Mouse (Mus musculus) midbrain, embryonic 16.5 days (tissue): ENCODE measurements around the gene Adora3. TPM values are rescaled to one million over a fixed set of nuclear protein-coding genes. Genes with fewer than 3 reads are reported as not detected.
"Not testable (repeated sequence)": the region's sequence is repeated elsewhere in the genome, so short reads cannot be mapped to it uniquely, and the experiment has no call there.

Experiments used
- ATAC-seq: fragments of 200-750 bp; cut with Nextera tagmentation; 2 replicates; pipeline ENCODE4 v1.8.0; 2017; ENCODE audit warnings: moderate TSS enrichment
- H3K27ac ChIP-seq: fragments of 300-500 bp; sonication (generic); 2 replicates; pipeline ENCODE4 v1.5.1; 2014; ENCODE audit warnings: mild to moderate bottlenecking, low read length, mixed read lengths
- H3K27me3 ChIP-seq: fragments of 300-500 bp; sonication (generic); 2 replicates; pipeline ENCODE4 v1.6.1; 2014; ENCODE audit warnings: low read depth, low read length, mixed read lengths; ENCODE audit not compliant: control insufficient read depth, insufficient read depth
- H3K36me3 ChIP-seq: fragments of 300-500 bp; sonication (generic); 2 replicates; pipeline ENCODE4 v1.6.1; 2014; ENCODE audit warnings: mild to moderate bottlenecking, low read length, moderate library complexity, mixed read lengths; ENCODE audit not compliant: control insufficient read depth, insufficient read depth
- H3K4me1 ChIP-seq: fragments of 300-500 bp; sonication (generic); 2 replicates; pipeline ENCODE4 v1.6.1; 2014; ENCODE audit warnings: mild to moderate bottlenecking, low read length, mixed read lengths; ENCODE audit not compliant: control insufficient read depth, insufficient read depth
- H3K4me2 ChIP-seq: fragments of 300-500 bp; sonication (generic); 2 replicates; pipeline ENCODE4 v1.6.1; 2014; ENCODE audit warnings: mild to moderate bottlenecking, low read length, mixed read lengths
- H3K4me3 ChIP-seq: fragments of 300-500 bp; sonication (generic); 2 replicates; pipeline ENCODE4 v1.5.1; 2014; ENCODE audit warnings: low read depth, mild to moderate bottlenecking, low read length, moderate library complexity, mixed read lengths
- H3K9ac ChIP-seq: fragments of 300-500 bp; sonication (generic); 2 replicates; pipeline ENCODE4 v1.6.1; 2014; ENCODE audit warnings: low read depth, low read length, mixed read lengths
- H3K9me3 ChIP-seq: fragments of 300-500 bp; sonication (generic); replicated peaks from 2 replicates; pipeline ENCODE4 v1.6.1; 2014; ENCODE audit warnings: mild to moderate bottlenecking, low read length, mixed read lengths; ENCODE audit not compliant: control insufficient read depth, poor library complexity, severe bottlenecking
- WGBS: fragments of 180-500 bp; shearing (Covaris S2); extraction: QIAGEN DNeasy Blood & Tissue Kit; methylation state at CpG from one replicate; pipeline ENCODE4 v1.1.7; 2014; 5-methylcytosine and 5-hydroxymethylcytosine counted together
- polyA plus RNA-seq: library from polyadenylated mRNA; unstranded; fragments of >200 nt; fragmentation: Nextera tagmentation; extraction: Ambion mirVana; gene quantifications from 2 replicates; pipeline ENCODE4 v1.2.1, GENCODE M21; 2015

The Adora3 gene
- polyA plus RNA-seq, 1 experiment from 2014 or later, result 0.14 TPM

DNA sequence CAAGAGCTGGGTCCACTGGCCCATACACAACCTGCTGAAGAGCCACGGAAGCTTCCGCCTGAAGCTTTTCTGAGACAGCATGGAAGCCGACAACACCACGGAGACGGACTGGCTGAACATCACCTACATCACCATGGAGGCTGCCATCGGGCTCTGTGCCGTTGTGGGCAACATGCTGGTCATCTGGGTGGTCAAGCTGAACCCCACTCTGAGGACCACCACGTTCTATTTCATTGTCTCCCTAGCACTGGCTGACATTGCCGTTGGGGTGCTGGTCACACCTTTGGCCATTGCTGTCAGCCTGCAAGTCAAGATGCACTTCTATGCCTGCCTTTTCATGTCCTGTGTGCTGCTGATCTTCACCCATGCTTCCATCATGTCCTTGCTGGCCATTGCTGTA lies 34.1 kb downstream of the Adora3 start:
- Histone ChIP-seq H3K4me3 (no peak overlapping the region), H3K4me1 (no peaks in the 10 kb centered on the region), H3K36me3 (no peaks in the 10 kb centered on the region), H3K9ac (no peak overlapping the region), H3K27me3 (no peaks in the 10 kb centered on the region), H3K9me3 (no peaks in the 10 kb centered on the region), H3K27ac (no peak overlapping the region), H3K4me2 (no peak overlapping the region)
- WGBS, result 92% methylated on average over 9 of the region's 9 CpGs
- ATAC-seq, result no peak

DNA sequence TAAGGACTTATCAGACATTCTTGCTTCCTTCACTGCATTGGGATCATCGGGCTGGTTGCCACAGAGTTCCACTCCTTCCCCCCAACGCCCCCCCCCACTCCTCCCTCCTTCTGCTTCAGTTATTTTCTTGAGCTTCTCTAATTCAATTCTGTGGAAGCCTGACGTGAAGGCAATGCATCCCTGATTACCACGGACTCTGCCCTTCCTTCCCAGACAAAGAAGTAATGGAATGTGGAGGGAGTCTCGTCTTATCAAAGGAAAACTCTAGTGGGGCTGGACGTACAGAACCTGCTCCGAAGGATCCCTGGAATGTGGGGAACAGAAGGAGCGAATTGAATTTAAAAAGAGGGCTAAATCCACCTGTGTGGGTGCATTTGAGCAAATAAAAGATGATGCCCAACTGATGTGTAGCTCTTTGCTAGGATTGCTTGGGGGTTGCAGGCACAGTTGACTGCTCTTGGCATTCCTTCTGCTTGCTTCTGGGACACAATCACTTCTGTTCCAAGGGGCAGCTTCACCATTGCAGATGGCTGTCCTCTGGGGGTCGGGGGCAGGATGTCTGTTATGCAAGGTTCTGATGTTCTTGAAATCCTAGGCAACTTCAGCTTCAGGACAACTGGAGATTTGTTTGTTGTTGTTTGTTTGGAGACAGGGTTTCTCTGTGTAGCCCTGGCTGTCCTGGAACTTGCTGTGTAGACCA lies 37.4 kb downstream of the Adora3 start:
- Histone ChIP-seq H3K4me3 (no peak overlapping the region), H3K27me3 (no peaks in the 10 kb centered on the region), H3K4me1 (no peaks in the 10 kb centered on the region), H3K9ac (no peak overlapping the region), H3K4me2 (no peak overlapping the region), H3K9me3 (no peaks in the 10 kb centered on the region), H3K27ac (no peak overlapping the region), H3K36me3 (no peaks in the 10 kb centered on the region)
- WGBS, result 36% methylated on average over 9 of the region's 9 CpGs
- ATAC-seq, result no peak

GRCm38 (mm10) chr3:105908976-105909375 lies 38.3 kb downstream of the Adora3 start:
- H3K27ac ChIP-seq, result no peak overlapping the region
- no peak overlapping the region for H3K9ac ChIP-seq
- H3K36me3 ChIP-seq, result no peaks in the 10 kb centered on the region
- H3K4me3 ChIP-seq, result no peak overlapping the region
- no peaks in the 10 kb centered on the region for H3K9me3 ChIP-seq
- no peaks in the 10 kb centered on the region for H3K27me3 ChIP-seq
- H3K4me1 ChIP-seq, result no peaks in the 10 kb centered on the region
- no peak overlapping the region for H3K4me2 ChIP-seq
- WGBS, result 96% methylated on average over 4 of the region's 4 CpGs
- no peak for ATAC-seq

DNA sequence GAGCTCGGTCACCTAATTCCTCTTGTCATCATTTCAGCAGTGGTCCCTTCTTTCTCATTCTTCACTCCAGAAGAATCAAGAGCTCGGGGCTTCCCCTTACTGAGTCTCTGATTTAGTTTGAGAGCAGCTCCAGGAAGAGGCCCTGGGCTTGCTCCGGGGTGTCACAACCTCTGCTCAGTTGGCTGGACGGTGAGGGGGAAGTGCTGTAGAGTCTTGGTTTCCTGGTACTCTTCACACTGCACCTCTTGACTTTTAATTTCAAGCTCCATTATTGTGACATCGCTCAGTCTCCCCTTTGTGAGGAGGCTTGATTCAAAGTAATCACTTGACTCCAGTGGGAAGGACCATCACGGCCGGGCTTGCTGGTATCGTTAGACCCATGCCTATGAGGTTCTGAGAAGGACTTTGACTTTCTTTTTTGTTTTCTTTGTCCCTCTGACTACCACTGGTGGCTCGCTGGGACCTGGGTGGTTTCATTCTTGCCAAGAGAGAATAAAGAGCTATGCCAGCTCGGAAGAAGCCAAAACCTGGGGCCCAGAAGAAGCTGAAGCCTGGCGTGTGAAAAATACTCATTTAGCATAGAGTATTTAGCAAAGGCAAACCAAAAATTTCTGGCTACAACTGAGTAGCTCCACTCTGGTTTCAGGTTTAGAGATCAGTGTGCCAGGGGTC lies 40.0 kb downstream of the Adora3 start:
- no peak overlapping the region for H3K27ac ChIP-seq
- WGBS, result 82% methylated on average over 11 of the region's 11 CpGs
- no peak for ATAC-seq
- H3K4me2 ChIP-seq, result no peak overlapping the region
- no peaks in the 10 kb centered on the region for H3K9me3 ChIP-seq
- no peaks in the 10 kb centered on the region for H3K36me3 ChIP-seq
- no peak overlapping the region for H3K9ac ChIP-seq
- H3K27me3 ChIP-seq, result no peaks in the 10 kb centered on the region
- no peak overlapping the region for H3K4me3 ChIP-seq
- no peaks in the 10 kb centered on the region for H3K4me1 ChIP-seq

GRCm38 (mm10) chr3:105912097-105912880 lies 41.6 kb downstream of the Adora3 start:
- H3K4me2 ChIP-seq, result no peak overlapping the region
- no peak for ATAC-seq
- no peaks in the 10 kb centered on the region for H3K9me3 ChIP-seq
- H3K27ac ChIP-seq, result no peak overlapping the region
- no peaks in the 10 kb centered on the region for H3K27me3 ChIP-seq
- 88% methylated on average over 9 of the region's 9 CpGs for WGBS
- no peak overlapping the region for H3K4me3 ChIP-seq
- no peaks in the 10 kb centered on the region for H3K36me3 ChIP-seq
- H3K9ac ChIP-seq, result no peak overlapping the region
- H3K4me1 ChIP-seq, result no peaks in the 10 kb centered on the region

- no peak overlapping the region for H3K27ac ChIP-seq
- H3K9ac ChIP-seq, result no peak overlapping the region
- no peaks in the 10 kb centered on the region for H3K4me1 ChIP-seq
- no peak overlapping the region for H3K4me3 ChIP-seq
- 82% methylated on average over 10 of the region's 10 CpGs for WGBS
- H3K9me3 ChIP-seq, result no peaks in the 10 kb centered on the region
- no peak overlapping the region for H3K4me2 ChIP-seq
- no peaks in the 10 kb centered on the region for H3K27me3 ChIP-seq
- no peaks in the 10 kb centered on the region for H3K36me3 ChIP-seq
- no peak for ATAC-seq
Measured at GRCm38 (mm10) chr3:105913839-105914681, 43.4 kb downstream of the Adora3 start.

GRCm38 (mm10) chr3:105915281-105915680 lies 44.6 kb downstream of the Adora3 start:
- Histone ChIP-seq H3K36me3 (no peaks in the 10 kb centered on the region), H3K4me3 (no peak overlapping the region), H3K9me3 (no peaks in the 10 kb centered on the region), H3K4me1 (no peaks in the 10 kb centered on the region), H3K9ac (no peak overlapping the region), H3K27me3 (no peaks in the 10 kb centered on the region), H3K4me2 (no peak overlapping the region), H3K27ac (no peak overlapping the region)
- 47% methylated on average over 1 of the region's 1 CpGs for WGBS
- ATAC-seq, result no peak

DNA sequence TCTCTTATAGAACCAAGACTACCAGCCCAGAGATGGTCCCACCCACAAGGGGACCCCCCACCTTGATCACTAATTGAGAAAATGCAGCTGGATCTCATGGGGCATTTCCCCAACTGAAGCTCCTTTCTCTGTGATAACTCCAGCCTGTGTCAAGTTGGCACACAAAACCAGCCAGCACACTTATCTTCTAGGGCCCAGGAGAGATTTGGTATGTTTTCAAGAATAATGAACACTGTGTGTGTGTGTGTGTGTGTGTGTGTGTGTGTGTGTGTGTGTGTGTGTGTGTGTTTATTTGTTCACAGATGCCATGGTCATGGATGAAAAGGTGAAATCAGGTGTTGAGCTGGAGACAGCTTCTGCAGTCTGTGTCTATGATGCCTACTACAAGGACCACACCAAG lies 45.8 kb downstream of the Adora3 start:
- not testable (repeated sequence) for H3K9me3 ChIP-seq, H3K36me3 ChIP-seq, H3K4me3 ChIP-seq, H3K4me1 ChIP-seq, H3K27me3 ChIP-seq, H3K9ac ChIP-seq, H3K27ac ChIP-seq, H3K4me2 ChIP-seq, ATAC-seq
